Mouse (Mus musculus) thymus, postnatal 25 days (tissue): ENCODE results near the gene Cyp4f13.
A peak's percentile ranks its signal among the peaks of the same experiment; 100 is the strongest.

ENCODE experiments used
- DNase-seq: peaks from one replicate; pipeline ENCODE4 v3.0.0; 2022

Gene Cyp4f13

GRCm38 (mm10) chr17:32904414-32904813, 42.8 kb downstream of the Cyp4f13 start:
- DNase-seq, result peak; percentile 18

GRCm38 (mm10) chr17:32901751-32902525, 45.3 kb downstream of the Cyp4f13 start:
- DNase-seq, result no peak

GRCm38 (mm10) chr17:32895421-32895820, 51.8 kb downstream of the Cyp4f13 start:
- no peak for DNase-seq

GRCm38 (mm10) chr17:32893901-32894300, 53.3 kb downstream of the Cyp4f13 start:
- no peak for DNase-seq

GRCm38 (mm10) chr17:32891239-32892180, 55.7 kb downstream of the Cyp4f13 start, which contains the start of gene Zfp870:
Zfp870 (minus strand) TSS chr17:32891642.
- DNase-seq, result peak; percentile 85

- DNase-seq, result no peak
These were observed 56.4 kb downstream of the Cyp4f13 start for GRCm38 (mm10) chr17:32890852-32891238.

GRCm38 (mm10) chr17:32889611-32890010, 57.6 kb downstream of the Cyp4f13 start:
- DNase-seq, result no peak

GRCm38 (mm10) chr17:32880320-32881218, 66.6 kb downstream of the Cyp4f13 start:
- no peak for DNase-seq

GRCm38 (mm10) chr17:32878773-32879172, 68.4 kb downstream of the Cyp4f13 start:
- no peak for DNase-seq

- no peak for DNase-seq
These were observed 69.6 kb downstream of the Cyp4f13 start for GRCm38 (mm10) chr17:32877471-32878171.
